Mouse (Mus musculus) gastrocnemius, adult 2 months (tissue): ENCODE data around the gene Llgl2. TPM values are rescaled to one million over a fixed set of nuclear protein-coding genes. Genes with fewer than 3 reads are reported as not detected.
A peak's percentile ranks its signal among the peaks of the same experiment; 100 is the strongest.

Experiments used
- DNase-seq: peaks from one replicate; pipeline ENCODE4 v3.0.0; 2022
- H3K27ac ChIP-seq: fragments of 200-600 bp; 2 replicates; pipeline ENCODE4 v1.8.1; 2022; ENCODE audit warnings: mild to moderate bottlenecking
- H3K4me3 ChIP-seq: fragments of 200-600 bp; 2 replicates; pipeline ENCODE4 v1.8.1; 2022; ENCODE audit warnings: mild to moderate bottlenecking, moderate library complexity
- CTCF ChIP-seq: fragments of 200-600 bp; IDR thresholded peaks from 2 replicates; pipeline ENCODE4 v1.8.1; 2022; ENCODE audit warnings: antibody characterized with exemption, mild to moderate bottlenecking, moderate library complexity
- intact Hi-C: fragments of 180-260 bp; cut with DNase I; formaldehyde crosslinking; loops from one replicate; pipeline ENCODE4 v1.15.1; 2025
- total RNA-seq, 2 experiments: library from RNA; stranded (reverse); gene quantifications; 2 replicates each; pipeline ENCODE4 v1.2.3; 2021

Llgl2 gene
- total RNA-seq, 2 experiments from 2014 or later: 8.3 to 9.8 TPM

DNA sequence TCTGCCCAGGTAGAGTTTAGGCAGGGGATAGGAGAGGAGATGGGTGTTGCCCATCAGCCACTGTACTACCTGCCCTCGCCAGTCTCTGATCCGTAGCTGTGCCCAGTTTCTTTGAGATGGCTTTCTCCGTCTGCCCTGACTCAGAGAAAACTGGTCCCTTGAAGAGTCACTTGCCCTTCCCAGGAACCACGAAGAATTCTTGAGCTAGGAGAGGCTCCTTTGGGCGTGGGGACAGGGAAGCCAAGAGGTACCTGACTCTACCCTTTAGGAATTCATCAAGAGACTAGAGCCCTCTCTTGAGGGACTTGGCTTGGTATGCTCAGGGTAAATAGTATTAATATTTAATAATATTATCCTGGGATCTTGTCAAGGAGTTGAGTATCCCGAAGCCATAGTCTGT is 3.8 kb downstream of the Llgl2 start:
- DNase-seq: no peak
- Histone ChIP-seq H3K27ac (no peak overlapping the region), H3K4me3 (no peak overlapping the region)
- intact Hi-C loops: no loop called here
- no peak for TF ChIP-seq CTCF

DNA sequence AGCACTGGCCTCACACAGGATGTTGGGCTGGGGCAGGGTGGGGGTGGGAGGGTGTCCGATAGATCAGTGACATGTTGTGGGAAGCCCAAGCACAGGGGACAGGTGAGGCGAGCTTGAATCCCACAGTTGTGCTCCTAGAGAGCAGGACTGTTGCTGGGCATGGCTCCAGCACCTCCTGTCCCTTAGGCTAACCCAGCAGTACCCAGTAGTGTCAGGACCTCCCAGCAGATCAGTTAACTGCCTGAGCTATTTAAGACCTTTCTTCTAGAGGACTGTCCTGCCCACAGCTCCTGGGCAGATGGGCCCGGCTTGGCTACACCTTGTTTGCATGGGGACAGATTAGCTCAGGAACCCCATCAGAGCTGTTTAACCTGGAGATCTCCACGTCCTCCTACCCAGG is 5.2 kb downstream of the Llgl2 start:
- TF ChIP-seq CTCF: no peak
- no peak overlapping the region for H3K4me3 ChIP-seq
- peak overlapping the region; percentile 80 for H3K27ac ChIP-seq
- DNase-seq: peak; percentile 75
- intact Hi-C loops: no loop called here

DNA sequence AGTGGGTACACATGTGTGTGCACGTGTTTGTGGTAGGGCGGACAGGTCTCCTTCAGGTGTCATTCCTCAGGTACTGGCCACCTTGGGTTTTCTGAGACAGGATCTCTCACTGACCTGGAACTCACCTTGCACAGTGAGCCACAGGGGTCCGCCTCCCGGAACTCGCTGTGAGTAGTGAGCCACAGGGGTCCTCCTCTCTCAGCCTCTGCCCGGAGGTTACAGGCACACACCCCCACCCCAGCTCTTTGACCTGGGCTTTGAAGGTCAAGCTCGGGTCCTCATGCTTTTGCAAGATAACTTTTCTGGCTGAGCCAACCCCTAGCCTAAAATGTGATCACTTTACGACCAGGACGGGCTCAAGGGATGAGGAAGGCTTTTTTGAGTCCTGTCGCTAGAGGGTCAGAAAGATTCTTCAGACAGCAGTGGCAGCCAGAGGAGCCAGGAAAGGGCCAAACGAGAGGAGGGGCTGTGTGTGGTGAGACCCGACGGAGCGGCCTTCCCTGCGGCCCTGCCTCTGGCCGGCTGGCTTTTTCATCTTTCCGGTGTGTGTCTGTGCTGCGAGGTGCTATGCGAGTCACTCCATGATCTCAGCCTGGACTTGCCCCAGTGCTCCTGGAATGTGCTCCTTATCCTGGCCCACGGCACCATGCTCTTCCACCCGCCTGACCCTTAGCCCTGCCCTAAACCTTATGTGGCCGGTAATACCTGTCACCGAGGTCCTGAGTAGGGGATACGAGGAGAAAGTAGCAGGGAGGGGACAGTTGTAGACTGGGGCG is 6.9 kb downstream of the Llgl2 start:
- H3K27ac ChIP-seq: no peak overlapping the region
- intact Hi-C loops: no loop called here
- TF ChIP-seq CTCF: no peak
- no peak for DNase-seq
- no peak overlapping the region for H3K4me3 ChIP-seq

DNA sequence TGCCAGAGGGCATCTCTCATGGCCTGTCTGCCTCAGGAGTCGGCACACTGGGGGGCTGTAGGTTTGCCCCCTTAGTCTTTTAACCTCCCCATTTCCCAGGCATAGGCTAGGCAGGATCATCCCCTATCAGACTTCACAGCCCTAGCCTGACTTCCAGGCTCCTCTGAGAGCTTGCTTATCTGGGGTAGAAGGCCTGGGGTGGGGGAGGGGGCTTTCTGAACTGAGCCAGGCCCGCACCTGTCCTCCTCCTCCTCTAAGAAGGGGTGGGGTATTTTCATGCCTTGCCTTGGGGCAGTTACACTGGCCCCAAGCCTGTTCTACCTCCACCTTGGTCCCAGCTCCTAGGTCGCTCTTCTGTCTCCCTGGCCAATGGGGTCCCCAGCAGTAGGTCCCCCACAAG is 7.7 kb downstream of the Llgl2 start:
- 0 out of 2 replicates have a peak overlapping the region, but pooled peaks have one; percentile 74 for H3K27ac ChIP-seq

DNA sequence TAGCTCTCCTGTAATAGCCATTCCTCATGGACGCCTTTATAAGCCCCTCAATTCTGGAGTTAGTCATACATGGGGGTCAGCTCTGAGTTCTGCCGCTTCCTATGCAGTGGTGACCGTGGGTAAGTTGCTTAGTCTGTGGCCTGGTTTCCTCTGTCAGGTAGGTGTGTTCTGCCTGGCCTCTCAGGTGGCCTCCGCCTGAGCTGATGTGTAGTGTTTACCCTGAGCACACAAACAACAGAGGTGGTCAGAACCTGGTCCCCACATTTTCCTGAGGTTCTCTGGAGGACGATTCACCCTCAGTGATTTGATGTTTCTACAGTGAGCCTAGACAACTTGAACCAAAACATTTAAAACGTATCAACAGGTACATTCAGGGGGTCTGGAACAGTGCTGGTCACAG is 8.2 kb downstream of the Llgl2 start:
- DNase-seq: no peak
- peak overlapping the region; percentile 74 for H3K27ac ChIP-seq
- intact Hi-C loops: no loop called here

More for the DNA sequence above, 7.7 kb downstream of the Llgl2 start:
- DNase-seq: no peak
- H3K4me3 ChIP-seq: no peak overlapping the region
- intact Hi-C loops: no loop called here
- no peak for TF ChIP-seq CTCF

DNA sequence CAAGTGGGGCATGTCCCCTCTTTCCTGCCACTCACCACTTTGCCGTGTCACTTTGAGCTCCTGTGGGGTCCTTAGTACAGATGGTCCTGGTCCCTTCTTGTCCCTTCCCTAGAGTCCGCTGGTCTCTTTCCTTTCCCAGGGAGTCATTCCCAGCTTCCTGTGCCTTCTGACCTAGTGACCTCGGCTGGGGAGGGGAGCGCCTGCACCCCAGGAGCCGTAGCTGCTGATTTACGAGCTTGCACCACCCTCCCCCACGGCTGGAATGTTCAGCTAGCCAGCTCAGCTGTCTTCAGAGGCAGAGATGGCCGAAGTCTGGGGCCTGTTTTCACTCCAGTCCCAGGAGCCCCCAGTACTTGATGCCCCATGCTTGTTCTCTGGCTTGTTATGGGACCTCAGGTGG is 8.7 kb downstream of the Llgl2 start:
- peak overlapping the region; percentile 49 for H3K4me3 ChIP-seq
- TF ChIP-seq CTCF: no peak
- intact Hi-C loops: no loop called here
- DNase-seq: peak; percentile 80
- peak overlapping the region; percentile 74 for H3K27ac ChIP-seq

More for the DNA sequence above, 8.2 kb downstream of the Llgl2 start:
- peak overlapping the region; percentile 49 for H3K4me3 ChIP-seq
- no peak for TF ChIP-seq CTCF

DNA sequence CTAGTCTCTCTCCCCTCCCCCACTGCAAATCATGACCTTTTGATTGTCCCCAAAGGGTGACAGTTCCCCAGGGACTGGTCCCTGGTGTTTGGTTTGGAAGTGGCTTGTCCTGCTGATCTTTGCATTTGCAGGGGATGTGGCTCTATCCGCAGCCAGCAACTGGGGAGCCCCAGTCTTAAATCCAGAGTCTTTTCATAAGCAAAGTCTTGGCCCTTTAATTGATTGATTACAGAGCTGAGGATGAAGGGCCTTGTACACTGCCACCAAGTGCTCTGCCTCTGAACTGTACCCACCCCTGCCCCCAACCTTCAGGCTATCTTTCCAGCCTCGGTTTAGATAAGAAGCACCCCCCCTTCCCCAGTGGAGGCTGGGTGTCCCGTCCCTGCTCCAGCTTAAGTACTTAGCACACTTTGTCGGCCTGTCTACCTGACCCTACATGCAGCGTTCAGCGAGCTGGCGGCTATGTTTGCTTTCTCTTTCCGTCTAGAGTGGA is 9.2 kb downstream of the Llgl2 start:
- intact Hi-C loops: no loop called here
- H3K4me3 ChIP-seq: peak overlapping the region; percentile 49
- H3K27ac ChIP-seq: peak overlapping the region; percentile 74
- TF ChIP-seq CTCF: no peak
- no peak for DNase-seq

DNA sequence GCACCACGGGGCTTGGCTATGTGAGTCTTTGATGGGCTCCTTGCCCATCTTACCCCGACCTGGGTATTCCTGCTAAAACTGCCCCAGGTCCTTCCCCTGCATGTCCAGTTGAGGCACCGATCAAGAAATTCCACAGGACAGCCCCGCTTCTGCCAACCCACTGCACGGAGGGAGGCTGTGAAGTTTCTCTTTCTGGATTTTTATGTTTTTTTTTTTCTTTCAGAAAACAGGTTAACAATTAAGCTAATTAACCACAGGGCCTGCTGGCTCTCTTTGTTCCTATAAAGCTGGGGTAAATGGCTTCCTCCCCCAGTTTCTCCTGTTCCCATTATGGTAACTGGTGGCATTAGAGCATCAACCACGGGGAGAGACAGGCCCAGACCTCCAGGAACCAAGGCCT is 10.2 kb downstream of the Llgl2 start:
- no peak for DNase-seq
- no peak overlapping the region for H3K4me3 ChIP-seq
- no peak for TF ChIP-seq CTCF
- peak overlapping the region; percentile 74; the same call in 1 of the 2 replicates for H3K27ac ChIP-seq
- intact Hi-C loops: no loop called here

DNA sequence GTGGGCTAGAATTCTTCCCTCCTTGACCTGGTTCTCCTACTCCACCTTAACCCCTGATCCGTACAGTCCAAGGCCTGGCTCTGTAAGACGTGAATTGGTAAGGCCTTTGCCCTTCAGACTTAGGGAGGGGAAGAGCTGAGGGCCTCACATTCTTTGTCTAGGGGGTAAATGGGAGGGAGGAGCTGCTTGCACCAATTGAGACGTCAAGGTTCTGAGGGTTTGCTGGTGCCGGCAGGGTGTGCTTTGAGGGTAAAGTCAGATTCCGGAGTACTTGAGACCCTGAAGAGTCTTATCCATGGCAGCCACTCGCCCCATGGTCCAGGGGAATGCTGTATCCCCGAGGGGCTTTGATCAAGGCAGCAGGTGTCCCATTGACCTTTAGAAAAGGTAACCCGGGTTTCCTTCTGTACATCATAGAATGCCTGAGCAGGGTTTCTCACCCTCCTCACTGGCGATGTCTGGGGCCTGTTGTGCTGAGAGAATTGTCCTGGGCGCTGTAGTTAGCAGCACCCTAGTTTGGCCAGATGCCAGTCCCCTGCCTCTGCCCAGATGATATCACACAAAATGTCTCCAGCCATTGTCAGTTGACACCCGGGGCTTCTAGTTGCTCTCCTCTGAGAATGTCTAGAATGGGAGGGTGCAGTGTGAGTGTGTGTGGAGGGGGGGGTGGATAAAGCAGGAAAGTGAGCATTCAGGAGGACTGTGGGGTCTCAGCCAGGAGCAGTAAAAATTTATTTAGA is 13.0 kb downstream of the Llgl2 start:
- Histone ChIP-seq H3K27ac (no peak overlapping the region), H3K4me3 (no peak overlapping the region)
- intact Hi-C loops: no loop called here
- DNase-seq: no peak
- no peak for TF ChIP-seq CTCF

DNA sequence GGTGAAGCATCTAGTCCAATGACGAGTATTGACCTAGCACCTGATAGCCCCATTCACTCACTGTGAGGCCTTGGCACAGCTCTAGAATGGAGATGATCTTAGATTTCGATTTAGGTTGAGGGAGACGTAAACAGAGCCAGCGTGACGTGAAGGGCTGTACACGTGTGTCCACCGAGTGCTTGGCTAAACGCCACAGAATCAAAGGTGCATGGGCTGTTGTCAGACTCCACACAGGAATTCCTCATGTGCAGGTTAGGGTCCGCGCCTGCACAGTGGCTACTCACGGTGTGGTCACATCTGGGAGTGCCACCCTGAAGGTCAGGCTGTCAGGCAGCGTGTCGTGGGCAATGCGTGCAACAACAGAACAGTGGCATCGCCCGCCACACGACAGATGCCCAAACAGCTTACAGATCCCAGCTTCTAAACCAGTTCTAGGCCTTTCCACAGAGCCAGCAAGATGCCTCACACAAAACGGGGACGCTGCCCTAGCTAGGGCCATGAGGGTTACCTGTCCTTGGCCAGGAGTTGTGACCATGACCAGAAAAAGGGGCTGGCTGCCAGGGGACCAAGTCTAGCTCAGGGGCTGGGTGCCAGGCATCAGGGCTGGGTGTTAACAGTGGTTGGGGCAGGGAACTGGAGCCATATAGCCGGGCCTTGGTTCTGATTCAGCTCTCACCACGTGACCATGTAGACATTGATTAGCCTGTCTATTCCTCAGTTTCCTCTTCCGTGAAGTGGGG is 13.9 kb downstream of the Llgl2 start:
- TF ChIP-seq CTCF: no peak
- no peak overlapping the region for H3K4me3 ChIP-seq
- DNase-seq: no peak
- H3K27ac ChIP-seq: peak overlapping the region; percentile 74; the same call in 1 of the 2 replicates
- intact Hi-C loops: loop anchor here (2.0 kb wide), 1 partner anchor 21 kb away; the partner anchor contains the start of gene Myo15b

DNA sequence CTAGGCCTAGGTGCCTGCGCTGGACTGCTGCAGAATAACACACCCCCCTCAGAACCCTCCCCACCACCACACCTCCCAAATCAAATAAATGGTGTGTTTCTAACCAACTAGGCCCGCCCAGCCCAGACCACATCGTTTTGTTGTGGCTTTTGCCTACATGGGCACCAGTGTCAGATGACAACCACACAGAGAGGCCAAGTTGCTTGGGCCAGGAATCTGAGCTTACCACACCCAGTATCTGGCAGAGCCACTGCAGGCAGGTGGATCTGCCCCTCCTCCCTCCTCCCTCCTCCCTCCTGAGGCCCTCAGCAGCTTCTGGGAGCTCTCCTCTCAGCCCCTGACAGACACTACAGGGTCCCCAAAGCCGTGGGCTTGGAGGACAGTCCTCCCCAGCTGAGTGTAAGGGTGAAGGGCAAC is 15.1 kb downstream of the Llgl2 start:
- no peak for TF ChIP-seq CTCF
- Histone ChIP-seq H3K27ac (peak overlapping the region; percentile 74), H3K4me3 (no peak overlapping the region)
- intact Hi-C loops: loop anchor here (2.0 kb wide), 1 partner anchor 20 kb away; the partner anchor contains the start of gene Myo15b
- peak; percentile 84 for DNase-seq

DNA sequence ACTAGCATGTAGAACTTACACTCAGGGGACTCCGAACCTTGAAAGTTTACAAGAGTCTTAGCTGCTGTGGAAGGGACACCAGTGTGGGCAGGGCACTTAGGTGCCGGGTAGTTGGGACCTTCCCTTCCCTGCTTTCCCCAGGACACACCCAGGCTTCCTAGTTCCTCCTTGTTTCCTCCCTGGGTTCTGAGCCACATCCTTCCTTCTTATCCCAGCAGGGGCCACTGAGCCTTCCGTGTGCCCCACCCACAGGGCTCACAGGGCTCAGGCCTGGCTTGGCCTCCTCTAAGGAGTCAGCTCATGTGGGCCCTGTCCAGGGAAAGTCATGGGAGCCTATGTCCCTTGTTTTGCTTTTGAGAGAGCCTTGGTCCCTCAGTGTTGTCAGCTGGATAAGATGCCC is 15.9 kb downstream of the Llgl2 start:
- intact Hi-C loops: loop anchor here (2.0 kb wide), 1 partner anchor 19 kb away; the partner anchor contains the start of gene Myo15b
- peak overlapping the region; percentile 74; the same call in 1 of the 2 replicates for H3K27ac ChIP-seq
- no peak overlapping the region for H3K4me3 ChIP-seq
- no peak for TF ChIP-seq CTCF
- DNase-seq: no peak
